ENCODE assay signal across 21 mouse cellular contexts in genomic region chr6:83395544-83396229, GRCm38 (mm10). TPM values are rescaled to one million over a fixed set of nuclear protein-coding genes. Genes with fewer than 3 reads are reported as not detected.
DNase-seq lines count a peak whose midpoint lies in the region; ATAC-seq and TF ChIP-seq lines count a peak whose summit lies in the region.
"Had no signal": no experiment of that assay in that cellular context is flagged by ENCODE, and none has a peak within 500 bp of the region (broad histone marks: within the 10 kb centered on the region; RNA-seq: fewer than 3 reads in every experiment).

No protein-coding gene starts in this region.

- 89% methylated on average over 15 of the region's 15 CpGs for WGBS in intestine, embryonic 15.5 days
- 91% methylated on average over 15 of the region's 15 CpGs for WGBS in intestine, postnatal 0 days
- WGBS in liver, embryonic 14.5 days (ENCODE audit: insufficient replicate concordance) = 52% methylated on average over 15 of the region's 15 CpGs

- H3K4me2 ChIP-seq in intestine, embryonic 15.5 days (replicated peaks) = no peak overlapping the region
- no peak overlapping the region for H3K4me2 ChIP-seq in intestine, postnatal 0 days (replicated peaks; ENCODE audit: low read depth)
- no peak overlapping the region for H3K4me2 ChIP-seq in liver, embryonic 14.5 days (ENCODE audit: low read depth)
- H3K4me2 ChIP-seq: embryonic facial prominence, embryonic 12.5 days; limb, embryonic 12.5 days; lung, embryonic 15.5 days had no signal

- no peak overlapping the region for H3K9ac ChIP-seq in intestine, embryonic 15.5 days
- H3K9ac ChIP-seq in intestine, postnatal 0 days (ENCODE audit: low read depth, low read length) = no peak overlapping the region
- H3K9ac ChIP-seq in liver, embryonic 14.5 days (replicated peaks) = no peak overlapping the region
- H3K9ac ChIP-seq: embryonic facial prominence, embryonic 12.5 days; limb, embryonic 12.5 days; lung, embryonic 15.5 days had no signal

- DNase-seq in liver, embryonic 14.5 days (ENCODE audit: low read depth in 3 of 3, low spot score in 3 of 3) = peak; percentile 53 to 61 (median 56)
- peak; percentile 56 to 70 for DNase-seq in spleen, postnatal 4 days (ENCODE audit: low spot score in 2 of 2)
- no peak for DNase-seq in gastrocnemius, postnatal 10 days
- no peak for DNase-seq in adrenal gland, adult 2 months
- DNase-seq: adrenal gland, postnatal 14 days; cerebellum, postnatal 25 days; gastrocnemius, postnatal 25 days; heart, postnatal 4 days; kidney, adult 8-10 months; kidney, postnatal 25 days; layer of hippocampus, adult 9-11 months; midbrain, embryonic 14.5 days; retina, postnatal 1 day; thymus, postnatal 4 days had no signal

- TF ChIP-seq CTCF in intestine, postnatal 0 days (IDR thresholded peaks at IDR 0.05; ENCODE audit: low read depth) = no peak
- TF ChIP-seq CTCF in liver, embryonic 14.5 days (IDR thresholded peaks at IDR 0.05; ENCODE audit: low read depth) = peak; percentile 55

- no peaks in the 10 kb centered on the region for H3K27me3 ChIP-seq in intestine, embryonic 15.5 days (replicated peaks)
- H3K27me3 ChIP-seq in intestine, postnatal 0 days (replicated peaks; ENCODE audit: control insufficient read depth, insufficient read depth, low read length) = no peaks in the 10 kb centered on the region
- H3K27me3 ChIP-seq in liver, embryonic 14.5 days (ENCODE audit: control insufficient read depth, insufficient read depth, low read length) = no peaks in the 10 kb centered on the region
- H3K27me3 ChIP-seq: embryonic facial prominence, embryonic 12.5 days; limb, embryonic 12.5 days; lung, embryonic 15.5 days had no signal

- no peaks in the 10 kb centered on the region for H3K9me3 ChIP-seq in intestine, embryonic 15.5 days
- H3K9me3 ChIP-seq in intestine, postnatal 0 days (ENCODE audit: control insufficient read depth) = no peaks in the 10 kb centered on the region
- H3K9me3 ChIP-seq in liver, embryonic 14.5 days (ENCODE audit: control insufficient read depth, low read length) = no peaks in the 10 kb centered on the region; the same call in 1 of the 2 replicates
- H3K9me3 ChIP-seq: embryonic facial prominence, embryonic 12.5 days; forebrain, embryonic 10.5 days; limb, embryonic 12.5 days; lung, embryonic 15.5 days had no signal

- peak; percentile 82 for TF ChIP-seq EP300 in liver, embryonic 14.5 days (IDR thresholded peaks at IDR 0.05; ENCODE audit: low read depth)

- no peak overlapping the region for H3K27ac ChIP-seq in intestine, embryonic 15.5 days
- no peak overlapping the region for H3K27ac ChIP-seq in intestine, postnatal 0 days (ENCODE audit: low read depth, low read length)
- peak overlapping the region; percentile 24; the same call in 1 of the 2 replicates for H3K27ac ChIP-seq in liver, embryonic 14.5 days
- H3K27ac ChIP-seq: embryonic facial prominence, embryonic 12.5 days; forebrain, embryonic 10.5 days; limb, embryonic 12.5 days; lung, embryonic 15.5 days had no signal

- H3K4me3 ChIP-seq in intestine, embryonic 15.5 days (replicated peaks) = no peak overlapping the region
- H3K4me3 ChIP-seq in intestine, postnatal 0 days (ENCODE audit: low read depth, low read length) = no peak overlapping the region
- no peak overlapping the region for H3K4me3 ChIP-seq in liver, embryonic 14.5 days (ENCODE audit: insufficient read depth in 1 of 2, low read depth in 2 of 2, low read length in 2 of 2)
- H3K4me3 ChIP-seq: embryonic facial prominence, embryonic 12.5 days; forebrain, embryonic 10.5 days; limb, embryonic 12.5 days; lung, embryonic 15.5 days had no signal

- H3K4me1 ChIP-seq in intestine, embryonic 15.5 days (replicated peaks) = no peaks in the 10 kb centered on the region
- H3K4me1 ChIP-seq in intestine, postnatal 0 days (replicated peaks; ENCODE audit: control insufficient read depth, insufficient read depth, low read length) = no peaks in the 10 kb centered on the region
- peaks cover 2 to 18% of the 10 kb centered on the region in 2 experiments; a peak in 2 of 4 replicates for H3K4me1 ChIP-seq in liver, embryonic 14.5 days (replicated peaks; ENCODE audit: control insufficient read depth in 2 of 2, insufficient read depth in 2 of 2, low read length in 1 of 2)
- H3K4me1 ChIP-seq: forebrain, embryonic 10.5 days; limb, embryonic 12.5 days had no signal

- H3K36me3 ChIP-seq in intestine, embryonic 15.5 days = peaks cover 31% of the 10 kb centered on the region
- peaks cover 57% of the 10 kb centered on the region for H3K36me3 ChIP-seq in intestine, postnatal 0 days (ENCODE audit: control insufficient read depth, insufficient read depth)
- peaks cover 23% of the 10 kb centered on the region for H3K36me3 ChIP-seq in liver, embryonic 14.5 days (replicated peaks; ENCODE audit: control insufficient read depth, insufficient read depth, low read depth)

- ATAC-seq in intestine, embryonic 15.5 days = peak; percentile 43; the same call in 1 of the 2 replicates
- no peak for ATAC-seq in intestine, postnatal 0 days
- ATAC-seq in common myeloid progenitor, adult 5-6 weeks (replicated peaks; ENCODE audit: low read depth, poor library complexity, severe bottlenecking) = peak; percentile 67; the same call in 1 of the 2 replicates
- ATAC-seq in liver, embryonic 14.5 days (ENCODE audit: insufficient read depth) = peak; percentile 99

RNA-seq across cellular contexts. Expression of gene Bola3, which starts 46.7 kb away (rescaled TPM):
- polyA plus RNA-seq in intestine, embryonic 15.5 days (2015; fragmentation: Nextera tagmentation; extraction: Ambion mirVana) = 183 and 188 TPM in 2 replicates
- 167 and 184 TPM in 2 replicates for polyA plus RNA-seq in intestine, postnatal 0 days (2015; fragmentation: Nextera tagmentation; extraction: Ambion mirVana)
- 89.1 and 97.5 TPM in 2 replicates for total RNA-seq in common myeloid progenitor, adult 5-6 weeks (2017)
- 28.8 and 92.1 TPM in 2 replicates for polyA plus RNA-seq in liver, embryonic 14.5 days (2012; rRNA removed)
- 342 and 357 TPM in 2 replicates for polyA plus RNA-seq in liver, embryonic 14.5 days (2014; fragmentation: Nextera tagmentation; extraction: Ambion mirVana)
- total RNA-seq in gastrocnemius, postnatal 10 days (2021) = 100 to 1,000 TPM; 175 to 186 TPM
- total RNA-seq in adrenal gland, adult 2 months (2021) = 100 to 1,000 TPM; 204 to 358 TPM
- 303 and 351 TPM in 2 replicates for polyA plus RNA-seq in adrenal gland, adult 2 months (2012; rRNA removed)

Comparison
In these comparisons a context has a peak if more than half of its experiments do, and no peak if none do; other contexts are left out.
1. DNase-seq: peak in liver, embryonic 14.5 days (3 of 3) and spleen, postnatal 4 days (2 of 2); none in gastrocnemius, postnatal 10 days (single experiment) and adrenal gland, adult 2 months (single experiment).